Mouse (Mus musculus): ENCODE measurements at regions not wholly inside any gene's neighbourhood (a gene's known extent, or its start where the extent isn't known, plus 50 kb on each side); places are given as distances from the start of the nearest gene placed in this dataset.
"Not testable (repeated sequence)": the region's sequence is repeated elsewhere in the genome, so short reads cannot be mapped to it uniquely, and the experiment has no call there.

GRCm38 (mm10) chrX:50675356-50675755, 165.5 kb upstream of the Stk26 start:
- peak; percentile 16 for DNase-seq (ENCODE audit: low spot score)

- DNase-seq (ENCODE audit: low spot score): peak; percentile 16
Observed at GRCm38 (mm10) chrX:50657835-50658565, 182.8 kb upstream of the Stk26 start.

- no peak for DNase-seq (ENCODE audit: low spot score)
Observed at GRCm38 (mm10) chrX:50657180-50657834, 183.5 kb upstream of the Stk26 start.

GRCm38 (mm10) chrX:50655380-50655779, 185.5 kb upstream of the Stk26 start:
- not testable (repeated sequence) for DNase-seq (ENCODE audit: low spot score)

GRCm38 (mm10) chrX:50641347-50641746, 199.5 kb upstream of the Stk26 start:
- DNase-seq (ENCODE audit: low spot score): no peak

GRCm38 (mm10) chrX:50635634-50636033, 205.2 kb upstream of the Stk26 start:
- no peak for DNase-seq (ENCODE audit: low spot score)

- peak; percentile 78 for DNase-seq (ENCODE audit: low spot score)
Observed at GRCm38 (mm10) chrX:50634842-50635615, 205.8 kb upstream of the Stk26 start.

GRCm38 (mm10) chrX:50632536-50632935, 204.2 kb upstream of the Olfr1324 start:
- no peak for DNase-seq (ENCODE audit: low spot score)

GRCm38 (mm10) chrX:50625336-50625735, 197.0 kb upstream of the Olfr1324 start:
- no peak for DNase-seq (ENCODE audit: low spot score)

GRCm38 (mm10) chrX:50622984-50623455, 194.7 kb upstream of the Olfr1324 start:
- DNase-seq (ENCODE audit: low spot score): no peak

- no peak for DNase-seq (ENCODE audit: low spot score)
Observed at GRCm38 (mm10) chrX:50620909-50621308, 192.6 kb upstream of the Olfr1324 start.

GRCm38 (mm10) chrX:50619919-50620318, 191.6 kb upstream of the Olfr1324 start:
- DNase-seq (ENCODE audit: low spot score): no peak

- no peak for DNase-seq (ENCODE audit: low spot score)
Observed at GRCm38 (mm10) chrX:50618936-50619335, 190.6 kb upstream of the Olfr1324 start.

GRCm38 (mm10) chrX:50616920-50617319, 188.6 kb upstream of the Olfr1324 start:
- DNase-seq (ENCODE audit: low spot score): not testable (repeated sequence)

GRCm38 (mm10) chrX:50614874-50615273, 186.6 kb upstream of the Olfr1324 start:
- DNase-seq (ENCODE audit: low spot score): not testable (repeated sequence)

- DNase-seq (ENCODE audit: low spot score): not testable (repeated sequence)
Observed at GRCm38 (mm10) chrX:50614367-50614766, 186.1 kb upstream of the Olfr1324 start.

GRCm38 (mm10) chrX:50611765-50612591, 183.7 kb upstream of the Olfr1324 start:
- no peak for DNase-seq (ENCODE audit: low spot score)

- not testable (repeated sequence) for DNase-seq (ENCODE audit: low spot score)
Observed at GRCm38 (mm10) chrX:50608141-50608540, 179.8 kb upstream of the Olfr1324 start.

GRCm38 (mm10) chrX:50607636-50608035, 179.3 kb upstream of the Olfr1324 start:
- DNase-seq (ENCODE audit: low spot score): no peak

- DNase-seq (ENCODE audit: low spot score): not testable (repeated sequence)
Observed at GRCm38 (mm10) chrX:50605517-50605916, 177.2 kb upstream of the Olfr1324 start.

- not testable (repeated sequence) for DNase-seq (ENCODE audit: low spot score)
Observed at GRCm38 (mm10) chrX:50604995-50605394, 176.7 kb upstream of the Olfr1324 start.
